Mouse (Mus musculus): Measurements from ENCODE around the gene Glrp1. TPM values are rescaled to one million over a fixed set of nuclear protein-coding genes. Genes with fewer than 3 reads are reported as not detected.

The Glrp1 gene
- polyA plus RNA-seq, 1 experiment from 2014 or later: not detected

DNA sequence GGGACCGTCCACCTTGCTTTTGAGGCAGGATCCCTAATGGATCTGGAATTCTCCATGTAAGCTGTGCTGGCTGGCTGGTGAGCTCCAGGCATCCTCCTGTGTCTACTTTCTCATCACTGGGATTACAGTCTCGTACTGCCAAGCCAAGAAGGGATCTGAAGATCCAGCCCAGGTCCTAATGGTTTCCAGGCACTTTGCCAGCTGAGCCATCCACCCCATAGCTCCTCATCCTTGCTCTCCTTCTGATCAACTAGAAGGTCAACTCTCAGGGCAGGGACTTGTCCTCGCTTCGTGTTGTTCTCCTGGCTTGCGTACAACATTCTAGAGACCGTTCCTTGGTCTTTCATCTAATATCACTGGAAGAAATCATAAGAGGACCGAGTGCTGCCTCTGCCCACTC, 29.4 kb upstream of the Glrp1 start:
- no peak overlapping the region for H3K9ac ChIP-seq (ENCODE audit: low read length)
- H3K27ac ChIP-seq (ENCODE audit: low read depth, low read length): no peak overlapping the region
- 92% methylated on average over 7 of the region's 7 CpGs for WGBS
- no peaks in the 10 kb centered on the region for H3K9me3 ChIP-seq (ENCODE audit: control insufficient read depth, low read length)
- no peak for DNase-seq (ENCODE audit: low spot score)
- H3K27me3 ChIP-seq (ENCODE audit: control insufficient read depth, insufficient read depth, low read length): no peaks in the 10 kb centered on the region
- H3K36me3 ChIP-seq (ENCODE audit: control insufficient read depth, insufficient read depth, low read length): no peaks in the 10 kb centered on the region
- H3K4me2 ChIP-seq (ENCODE audit: low read depth, low read length, severe bottlenecking): no peak overlapping the region
- H3K4me1 ChIP-seq (replicated peaks; ENCODE audit: control insufficient read depth, insufficient read depth, low read length): no peaks in the 10 kb centered on the region
- no peak for ATAC-seq (replicated peaks; ENCODE audit: low FRiP score)
- H3K4me3 ChIP-seq (ENCODE audit: low read depth, low read length): no peak overlapping the region

GRCm38 (mm10) chr1:88536308-88536707, 26.4 kb upstream of the Glrp1 start:
- no peak overlapping the region for H3K27ac ChIP-seq (ENCODE audit: low read depth, low read length)
- no peak for ATAC-seq (replicated peaks; ENCODE audit: low FRiP score)
- no peaks in the 10 kb centered on the region for H3K4me1 ChIP-seq (replicated peaks; ENCODE audit: control insufficient read depth, insufficient read depth, low read length)
- H3K9ac ChIP-seq (ENCODE audit: low read length): no peak overlapping the region
- no peaks in the 10 kb centered on the region for H3K27me3 ChIP-seq (ENCODE audit: control insufficient read depth, insufficient read depth, low read length)
- H3K36me3 ChIP-seq (ENCODE audit: control insufficient read depth, insufficient read depth, low read length): no peaks in the 10 kb centered on the region
- no peaks in the 10 kb centered on the region for H3K9me3 ChIP-seq (ENCODE audit: control insufficient read depth, low read length)
- no peak for DNase-seq (ENCODE audit: low spot score)
- WGBS: 81% methylated on average over 1 of the region's 1 CpGs
- H3K4me3 ChIP-seq (ENCODE audit: low read depth, low read length): no peak overlapping the region
- H3K4me2 ChIP-seq (ENCODE audit: low read depth, low read length, severe bottlenecking): no peak overlapping the region

GRCm38 (mm10) chr1:88534091-88534490, 24.2 kb upstream of the Glrp1 start:
- WGBS: 72% methylated on average over 5 of the region's 5 CpGs
- Histone ChIP-seq H3K9me3 (ENCODE audit: control insufficient read depth, low read length) (no peaks in the 10 kb centered on the region; the same call in 1 of the 2 replicates), H3K27ac (ENCODE audit: low read depth, low read length) (no peak overlapping the region), H3K4me3 (ENCODE audit: low read depth, low read length) (no peak overlapping the region), H3K4me1 (replicated peaks; ENCODE audit: control insufficient read depth, insufficient read depth, low read length) (no peaks in the 10 kb centered on the region), H3K36me3 (ENCODE audit: control insufficient read depth, insufficient read depth, low read length) (no peaks in the 10 kb centered on the region), H3K27me3 (ENCODE audit: control insufficient read depth, insufficient read depth, low read length) (no peaks in the 10 kb centered on the region), H3K4me2 (ENCODE audit: low read depth, low read length, severe bottlenecking) (no peak overlapping the region), H3K9ac (ENCODE audit: low read length) (no peak overlapping the region)
- ATAC-seq (replicated peaks; ENCODE audit: low FRiP score) (no peak), DNase-seq (ENCODE audit: low spot score) (no peak)

DNA sequence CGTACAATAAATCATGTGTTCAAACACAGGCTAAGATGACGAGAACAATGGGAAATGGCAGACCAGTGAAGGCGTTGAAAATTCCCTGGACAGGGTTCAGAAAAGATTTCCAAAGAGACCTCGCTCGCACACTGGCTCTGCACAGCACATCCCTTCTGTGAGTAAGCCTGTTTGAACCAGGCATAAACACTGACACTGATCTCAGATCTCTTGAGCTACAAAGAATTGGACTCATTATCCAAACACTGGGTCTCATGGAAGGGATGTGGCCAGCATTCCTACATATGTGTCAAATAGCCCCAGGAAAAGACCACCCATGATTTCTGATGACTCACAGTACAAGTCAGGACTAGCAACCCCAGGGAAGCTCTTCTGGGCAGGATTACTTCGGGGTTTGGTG, 16.3 kb upstream of the Glrp1 start:
- no peak overlapping the region for H3K27ac ChIP-seq (ENCODE audit: low read depth, low read length)
- WGBS: 75% methylated on average over 6 of the region's 6 CpGs
- no peak overlapping the region for H3K9ac ChIP-seq (ENCODE audit: low read length)
- no peaks in the 10 kb centered on the region; the same call in 1 of the 2 replicates for H3K9me3 ChIP-seq (ENCODE audit: control insufficient read depth, low read length)
- no peak overlapping the region for H3K4me3 ChIP-seq (ENCODE audit: low read depth, low read length)
- no peaks in the 10 kb centered on the region for H3K27me3 ChIP-seq (ENCODE audit: control insufficient read depth, insufficient read depth, low read length)
- no peaks in the 10 kb centered on the region for H3K4me1 ChIP-seq (replicated peaks; ENCODE audit: control insufficient read depth, insufficient read depth, low read length)
- H3K4me2 ChIP-seq (ENCODE audit: low read depth, low read length, severe bottlenecking): no peak overlapping the region
- DNase-seq (ENCODE audit: low spot score) (no peak), ATAC-seq (replicated peaks; ENCODE audit: low FRiP score) (no peak)
- H3K36me3 ChIP-seq (ENCODE audit: control insufficient read depth, insufficient read depth, low read length): no peaks in the 10 kb centered on the region

DNA sequence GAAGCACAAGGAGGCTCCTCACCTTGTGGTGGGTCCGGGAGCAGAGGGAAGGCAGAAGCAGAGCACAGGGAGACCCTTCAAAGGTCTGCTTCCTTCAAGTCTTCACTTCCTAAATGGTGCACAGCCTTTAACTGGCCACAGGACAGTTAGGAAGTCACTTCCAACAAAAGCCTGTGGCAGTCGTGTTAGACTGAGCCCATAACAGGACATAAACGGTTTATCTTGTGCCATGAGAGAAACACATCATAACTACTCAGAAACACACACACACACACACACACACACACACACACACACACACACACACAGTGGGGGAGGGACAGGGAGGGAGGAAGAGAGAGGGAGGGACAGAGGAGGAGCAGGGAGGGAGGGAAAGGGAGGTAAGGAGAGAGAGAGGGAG, 15.8 kb upstream of the Glrp1 start:
- no peak for DNase-seq (ENCODE audit: low spot score)
- Histone ChIP-seq H3K27me3 (ENCODE audit: control insufficient read depth, insufficient read depth, low read length) (no peaks in the 10 kb centered on the region), H3K9me3 (ENCODE audit: control insufficient read depth, low read length) (no peaks in the 10 kb centered on the region; the same call in 1 of the 2 replicates), H3K4me3 (ENCODE audit: low read depth, low read length) (no peak overlapping the region), H3K4me2 (ENCODE audit: low read depth, low read length, severe bottlenecking) (no peak overlapping the region), H3K9ac (ENCODE audit: low read length) (no peak overlapping the region), H3K36me3 (ENCODE audit: control insufficient read depth, insufficient read depth, low read length) (no peaks in the 10 kb centered on the region), H3K27ac (ENCODE audit: low read depth, low read length) (no peak overlapping the region), H3K4me1 (replicated peaks; ENCODE audit: control insufficient read depth, insufficient read depth, low read length) (no peaks in the 10 kb centered on the region)
- no peak for ATAC-seq (replicated peaks; ENCODE audit: low FRiP score)
- WGBS: 79% methylated on average over 3 of the region's 3 CpGs

DNA sequence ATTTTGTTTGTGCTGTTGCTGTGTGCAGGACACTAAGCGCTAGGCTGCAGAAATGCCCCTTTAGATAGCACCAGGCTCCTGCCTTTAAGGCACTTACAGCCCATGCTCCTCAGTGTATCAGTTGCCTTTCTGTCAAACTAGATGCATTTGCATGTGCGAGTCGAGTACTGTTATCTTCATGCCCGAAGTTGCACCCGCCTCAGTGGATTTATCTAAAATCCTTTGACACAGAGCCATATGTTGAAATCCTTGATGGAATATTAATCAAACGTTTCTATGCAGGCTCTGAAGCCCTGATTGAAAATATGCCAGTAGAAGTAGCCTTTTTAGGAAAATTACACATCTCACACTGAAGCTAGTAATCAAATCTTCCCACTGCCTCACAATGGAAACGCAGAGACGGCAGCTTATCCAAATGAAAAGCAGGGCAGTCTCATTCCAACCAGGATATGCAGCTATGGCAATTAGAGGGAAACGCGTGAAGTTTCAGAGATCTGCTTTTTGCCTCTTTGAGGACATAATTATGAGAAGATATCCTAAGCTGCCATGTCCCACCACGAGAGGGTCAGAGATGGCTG, 11.4 kb upstream of the Glrp1 start:
- H3K9ac ChIP-seq (ENCODE audit: low read length): no peak overlapping the region
- ATAC-seq (replicated peaks; ENCODE audit: low FRiP score): no peak
- no peak for DNase-seq (ENCODE audit: low spot score)
- H3K36me3 ChIP-seq (ENCODE audit: control insufficient read depth, insufficient read depth, low read length): no peaks in the 10 kb centered on the region
- H3K27me3 ChIP-seq (ENCODE audit: control insufficient read depth, insufficient read depth, low read length): no peaks in the 10 kb centered on the region
- no peak overlapping the region for H3K4me3 ChIP-seq (ENCODE audit: low read depth, low read length)
- H3K4me1 ChIP-seq (replicated peaks; ENCODE audit: control insufficient read depth, insufficient read depth, low read length): no peaks in the 10 kb centered on the region
- H3K9me3 ChIP-seq (ENCODE audit: control insufficient read depth, low read length): no peaks in the 10 kb centered on the region
- no peak overlapping the region for H3K27ac ChIP-seq (ENCODE audit: low read depth, low read length)
- 84% methylated on average over 11 of the region's 11 CpGs for WGBS
- H3K4me2 ChIP-seq (ENCODE audit: low read depth, low read length, severe bottlenecking): no peak overlapping the region

DNA sequence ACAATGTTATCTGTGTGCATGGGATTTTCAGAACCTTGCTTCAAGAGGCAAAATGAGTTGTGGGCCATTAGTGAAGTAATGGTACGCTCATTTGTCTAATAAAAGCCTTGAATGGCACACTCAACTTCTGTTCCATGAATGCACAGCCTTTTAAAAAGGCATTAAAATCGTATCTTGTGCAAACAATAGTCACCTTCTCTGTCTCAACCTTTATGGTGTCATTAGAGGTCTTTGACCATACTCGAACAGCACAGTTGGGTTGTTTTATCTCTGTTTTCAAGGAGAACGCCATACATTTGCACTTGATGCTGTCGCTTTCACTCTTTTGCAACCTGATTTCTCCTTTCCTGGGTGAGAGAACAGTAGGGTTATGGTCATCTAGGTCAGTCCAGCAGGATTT, 3.7 kb upstream of the Glrp1 start:
- H3K27me3 ChIP-seq (ENCODE audit: control insufficient read depth, insufficient read depth, low read length): no peaks in the 10 kb centered on the region
- no peak overlapping the region for H3K4me2 ChIP-seq (ENCODE audit: low read depth, low read length, severe bottlenecking)
- no peak for ATAC-seq (replicated peaks; ENCODE audit: low FRiP score)
- H3K4me3 ChIP-seq (ENCODE audit: low read depth, low read length): no peak overlapping the region
- no peaks in the 10 kb centered on the region for H3K36me3 ChIP-seq (ENCODE audit: control insufficient read depth, insufficient read depth, low read length)
- no peak for DNase-seq (ENCODE audit: low spot score)
- H3K4me1 ChIP-seq (replicated peaks; ENCODE audit: control insufficient read depth, insufficient read depth, low read length): no peaks in the 10 kb centered on the region
- 57% methylated on average over 5 of the region's 5 CpGs for WGBS
- no peaks in the 10 kb centered on the region for H3K9me3 ChIP-seq (ENCODE audit: control insufficient read depth, low read length)
- H3K9ac ChIP-seq (ENCODE audit: low read length): no peak overlapping the region
- H3K27ac ChIP-seq (ENCODE audit: low read depth, low read length): no peak overlapping the region

DNA sequence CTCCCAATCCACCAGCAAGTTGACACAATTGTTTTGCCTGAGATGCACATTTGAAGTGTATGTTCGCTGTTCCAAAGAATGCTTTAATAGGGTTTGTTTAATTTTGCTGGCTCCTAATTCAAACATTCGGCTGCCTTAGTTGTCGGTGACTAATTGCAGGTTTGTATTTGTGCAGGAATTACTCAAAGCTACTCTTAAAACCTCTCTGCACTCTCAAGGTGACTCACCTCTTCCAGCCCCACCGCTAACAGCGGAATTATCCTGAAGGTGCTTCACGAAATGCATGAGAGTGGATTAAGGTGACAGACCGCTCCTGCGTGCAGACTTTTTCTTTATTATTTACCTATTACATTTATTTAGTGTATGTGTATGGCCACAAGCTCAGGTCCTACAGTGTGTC, 2.0 kb downstream of the Glrp1 start:
- DNase-seq (ENCODE audit: low spot score) (no peak), ATAC-seq (replicated peaks; ENCODE audit: low FRiP score) (no peak)
- 88% methylated on average over 8 of the region's 8 CpGs for WGBS
- H3K9ac ChIP-seq (ENCODE audit: low read length): no peak overlapping the region
- H3K36me3 ChIP-seq (ENCODE audit: control insufficient read depth, insufficient read depth, low read length): no peaks in the 10 kb centered on the region
- no peaks in the 10 kb centered on the region for H3K9me3 ChIP-seq (ENCODE audit: control insufficient read depth, low read length)
- no peak overlapping the region for H3K4me3 ChIP-seq (ENCODE audit: low read depth, low read length)
- no peak overlapping the region for H3K27ac ChIP-seq (ENCODE audit: low read depth, low read length)
- H3K27me3 ChIP-seq (ENCODE audit: control insufficient read depth, insufficient read depth, low read length): no peaks in the 10 kb centered on the region
- no peak overlapping the region for H3K4me2 ChIP-seq (ENCODE audit: low read depth, low read length, severe bottlenecking)
- H3K4me1 ChIP-seq (replicated peaks; ENCODE audit: control insufficient read depth, insufficient read depth, low read length): peaks cover 3% of the 10 kb centered on the region; the same call in 1 of the 2 replicates

- Histone ChIP-seq H3K27ac (ENCODE audit: low read depth, low read length) (no peak overlapping the region), H3K9me3 (ENCODE audit: control insufficient read depth, low read length) (no peaks in the 10 kb centered on the region), H3K27me3 (ENCODE audit: control insufficient read depth, insufficient read depth, low read length) (no peaks in the 10 kb centered on the region), H3K36me3 (ENCODE audit: control insufficient read depth, insufficient read depth, low read length) (no peaks in the 10 kb centered on the region), H3K4me2 (ENCODE audit: low read depth, low read length, severe bottlenecking) (no peak overlapping the region), H3K4me3 (ENCODE audit: low read depth, low read length) (no peak overlapping the region), H3K9ac (ENCODE audit: low read length) (no peak overlapping the region), H3K4me1 (replicated peaks; ENCODE audit: control insufficient read depth, insufficient read depth, low read length) (peaks cover 3% of the 10 kb centered on the region; the same call in 1 of the 2 replicates)
- no peak for ATAC-seq (replicated peaks; ENCODE audit: low FRiP score)
- DNase-seq (ENCODE audit: low spot score): no peak
- WGBS: 81% methylated on average over 5 of the region's 5 CpGs
Measured at GRCm38 (mm10) chr1:88507214-88507613, 2.7 kb downstream of the Glrp1 start.

Data from forebrain, embryonic 11.5 days (tissue).